Mouse (Mus musculus) lung, postnatal 0 days (tissue): ENCODE measurements around the gene Ap4e1.

Experiments used
- CTCF ChIP-seq: IDR thresholded peaks from 2 replicates; pipeline ENCODE4 v1.5.1; 2016; ENCODE audit warnings: antibody characterized with exemption, mild to moderate bottlenecking
- EP300 ChIP-seq: IDR thresholded peaks from 2 replicates; pipeline ENCODE4 v1.6.1; 2016; ENCODE audit warnings: antibody characterized with exemption, mild to moderate bottlenecking, control low read depth

GRCm38 (mm10) chr2:127007509-127007908 lies 1.0 kb upstream of the Ap4e1 start:
- TF ChIP-seq CTCF (no peak), EP300 (no peak)
